Mouse (Mus musculus): ENCODE measurements around the gene Elf4.

Elf4 gene

DNA sequence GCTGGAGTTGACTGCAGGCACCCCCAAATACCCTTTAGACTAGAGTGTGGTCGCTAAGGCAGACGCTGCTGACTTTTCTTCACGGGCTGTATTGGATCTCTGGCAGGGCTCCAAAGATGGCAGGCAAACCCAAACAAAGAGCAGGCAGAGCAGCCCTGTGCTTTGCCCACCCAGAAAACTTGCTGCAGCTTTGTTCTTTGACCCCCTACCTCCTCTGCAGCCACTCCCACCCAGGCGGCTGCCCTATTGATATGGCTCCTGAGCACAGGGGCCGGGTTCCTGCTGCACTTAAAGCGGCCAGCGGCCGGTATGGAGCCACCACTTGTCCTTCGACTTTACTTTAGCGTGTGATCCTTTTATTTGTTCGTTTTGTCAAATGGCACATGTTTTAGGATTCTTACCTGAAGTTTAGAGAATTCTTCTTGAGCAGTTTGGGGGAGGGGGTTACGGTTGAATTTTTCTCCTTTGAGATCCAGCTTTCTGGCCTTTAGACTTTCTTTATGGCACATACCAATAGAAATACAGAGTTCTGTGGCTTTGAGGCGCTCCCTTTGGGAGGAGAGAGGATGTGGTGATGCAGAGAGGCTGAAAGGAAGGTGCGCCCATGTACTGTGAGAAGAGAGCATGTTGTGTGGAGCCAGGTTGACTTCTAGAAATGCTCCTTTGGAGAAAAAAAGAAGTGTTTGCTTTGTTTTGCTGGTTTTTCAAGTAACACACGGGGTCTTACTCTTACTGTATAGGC lies 96.9 kb downstream of the Elf4 start:
- DNase-seq: peak in 1 of 2 experiments; percentile 2
